Mouse (Mus musculus): Measurements from ENCODE around the gene Sorcs3.

- no peak for TF ChIP-seq POLR2A (IDR thresholded peaks at IDR 0.05; ENCODE audit: borderline replicate concordance, insufficient read depth, low read length)
- no peak for TF ChIP-seq CTCF (IDR thresholded peaks at IDR 0.05; ENCODE audit: borderline replicate concordance, insufficient read depth, low read depth, low read length)
Observed at GRCm38 (mm10) chr19:48813823-48814222, 608.0 kb downstream of the Sorcs3 start.
